ENCODE assay signal across 12 mouse cellular contexts in genomic region chr2:159414599-159414998, GRCm38 (mm10).
DNase-seq lines count a peak whose midpoint lies in the region; ATAC-seq and TF ChIP-seq lines count a peak whose summit lies in the region.
"Had no signal": no experiment of that assay in that cellular context is flagged by ENCODE, and none has a peak within 500 bp of the region (broad histone marks: within the 10 kb centered on the region; RNA-seq: fewer than 3 reads in every experiment).

No protein-coding gene starts in this region.

- TF ChIP-seq POLR2A in brain, embryonic 14.5 days (IDR thresholded peaks at IDR 0.05; ENCODE audit: borderline replicate concordance, extremely low read depth, insufficient read depth, insufficient read length, poor library complexity, severe bottlenecking): no peak

- H3K9me3 ChIP-seq in kidney, postnatal 0 days (replicated peaks; ENCODE audit: low read length): no peaks in the 10 kb centered on the region
- H3K9me3 ChIP-seq in hindbrain, embryonic 16.5 days (ENCODE audit: control insufficient read depth, low read length): no peaks in the 10 kb centered on the region

- 5% methylated on average over 1 of the region's 1 CpGs for WGBS in kidney, postnatal 0 days
- WGBS in hindbrain, embryonic 16.5 days: 12% methylated on average over 1 of the region's 1 CpGs

- TF ChIP-seq CTCF in kidney, postnatal 0 days (IDR thresholded peaks at IDR 0.05; ENCODE audit: low read depth): no peak
- TF ChIP-seq CTCF in brain, embryonic 14.5 days (IDR thresholded peaks at IDR 0.05; ENCODE audit: borderline replicate concordance, extremely low read depth, insufficient read depth, insufficient read length): no peak

- no peak overlapping the region for H3K4me2 ChIP-seq in kidney, postnatal 0 days (ENCODE audit: low read length)
- no peak overlapping the region for H3K4me2 ChIP-seq in hindbrain, embryonic 16.5 days (ENCODE audit: low read length)

- H3K4me3 ChIP-seq in kidney, postnatal 0 days (replicated peaks; ENCODE audit: low read depth, low read length): no peak overlapping the region
- H3K4me3 ChIP-seq in hindbrain, embryonic 16.5 days (ENCODE audit: low read length): no peak overlapping the region
- H3K4me3 ChIP-seq: heart, adult 2 months; megakaryocyte, embryonic 14.5 days had no signal

- H3K27ac ChIP-seq in kidney, postnatal 0 days: no peak overlapping the region
- no peak overlapping the region for H3K27ac ChIP-seq in hindbrain, embryonic 16.5 days (ENCODE audit: low read depth, low read length)
- H3K27ac ChIP-seq: heart, adult 2 months had no signal

- H3K27me3 ChIP-seq in kidney, postnatal 0 days (ENCODE audit: insufficient read depth, low read length): no peaks in the 10 kb centered on the region
- no peaks in the 10 kb centered on the region for H3K27me3 ChIP-seq in hindbrain, embryonic 16.5 days (replicated peaks; ENCODE audit: control insufficient read depth, insufficient read depth, low read length)
- H3K27me3 ChIP-seq: megakaryocyte, embryonic 14.5 days had no signal

- ATAC-seq in kidney, postnatal 0 days (replicated peaks; ENCODE audit: low FRiP score, low read depth): no peak
- ATAC-seq in hindbrain, embryonic 16.5 days: peak; percentile 67

- no peaks in the 10 kb centered on the region for H3K36me3 ChIP-seq in kidney, postnatal 0 days (ENCODE audit: insufficient read depth, low read length)
- H3K36me3 ChIP-seq in hindbrain, embryonic 16.5 days (ENCODE audit: control insufficient read depth, insufficient read depth, low read length): no peaks in the 10 kb centered on the region

- DNase-seq in adrenal gland, postnatal 14 days: peak; percentile 6
- DNase-seq in adrenal gland, adult 8-10 months: no peak
- DNase-seq in kidney, postnatal 0 days (ENCODE audit: low spot score): peak; percentile 61
- no peak for DNase-seq in kidney, adult 18-20 months
- DNase-seq in brain, embryonic 14.5 days (ENCODE audit: low read depth): peak; percentile 81
- DNase-seq in layer of hippocampus, adult 8-10 months (ENCODE audit: low spot score in 2 of 2): no peak
- no peak for DNase-seq in left cerebral cortex, postnatal 14 days (ENCODE audit: low spot score in 2 of 2)
- DNase-seq: heart, adult 2 months; heart, postnatal 4 days; thymus, adult 18-20 months had no signal

- intact Hi-C loops in left cerebral cortex, postnatal 14 days (cut with DNase I): no loop called here

- H3K9ac ChIP-seq in kidney, postnatal 0 days (ENCODE audit: low read depth, low read length): no peak overlapping the region
- no peak overlapping the region for H3K9ac ChIP-seq in hindbrain, embryonic 16.5 days (ENCODE audit: low read depth, low read length)

- H3K4me1 ChIP-seq in kidney, postnatal 0 days (replicated peaks; ENCODE audit: insufficient read depth, low read length): no peaks in the 10 kb centered on the region
- peaks cover 7% of the 10 kb centered on the region for H3K4me1 ChIP-seq in hindbrain, embryonic 16.5 days (ENCODE audit: control insufficient read depth, insufficient read depth, low read depth, low read length)
- H3K4me1 ChIP-seq: megakaryocyte, embryonic 14.5 days had no signal

Comparison
In these comparisons a context has a peak if more than half of its experiments do, and no peak if none do; other contexts are left out.
1. DNase-seq: peak in adrenal gland, postnatal 14 days (single experiment), kidney, postnatal 0 days (single experiment) and brain, embryonic 14.5 days (single experiment); none in adrenal gland, adult 8-10 months (single experiment), kidney, adult 18-20 months (single experiment), layer of hippocampus, adult 8-10 months (0 of 2) and left cerebral cortex, postnatal 14 days (0 of 2).